Mouse (Mus musculus) liver, embryonic 14.5 days (tissue): ENCODE results near the gene Adh5.

Experiments used
- CTCF ChIP-seq: IDR thresholded peaks from 2 replicates; pipeline ENCODE4 v1.5.1; 2016; ENCODE audit warnings: antibody characterized with exemption, low read depth, control low read depth
- EP300 ChIP-seq: IDR thresholded peaks from 2 replicates; pipeline ENCODE4 v1.6.1; 2016; ENCODE audit warnings: antibody characterized with exemption, low read depth

- no peak for TF ChIP-seq CTCF
- TF ChIP-seq EP300, result no peak
Observed at GRCm38 (mm10) chr3:138493668-138494067, 50.8 kb downstream of the Adh5 start.
